Mouse (Mus musculus): ENCODE data around the gene Syt13.
A peak's percentile ranks its signal among the peaks of the same experiment; 100 is the strongest.

The Syt13 gene

DNA sequence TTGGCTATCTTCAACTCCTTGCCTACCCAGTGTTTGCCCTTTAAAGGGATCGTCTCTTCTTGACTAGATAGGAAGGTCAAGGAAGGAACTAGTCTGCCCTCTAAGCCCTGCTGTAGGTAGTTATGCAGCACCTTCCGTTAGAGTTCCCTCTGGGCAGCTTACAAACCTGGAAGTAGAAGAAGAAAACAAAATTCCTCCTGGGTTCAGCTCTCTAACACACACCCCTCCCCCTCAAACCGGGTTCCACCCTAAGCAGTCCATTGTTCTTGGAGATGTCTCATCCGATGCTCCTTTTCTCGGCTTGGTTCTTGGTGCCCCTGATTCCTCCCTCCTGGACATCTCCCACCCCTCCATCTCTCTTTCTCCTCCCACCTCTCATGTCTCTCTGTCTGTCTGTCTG, 14.8 kb downstream of the Syt13 start:
- DNase-seq: no peak

DNA sequence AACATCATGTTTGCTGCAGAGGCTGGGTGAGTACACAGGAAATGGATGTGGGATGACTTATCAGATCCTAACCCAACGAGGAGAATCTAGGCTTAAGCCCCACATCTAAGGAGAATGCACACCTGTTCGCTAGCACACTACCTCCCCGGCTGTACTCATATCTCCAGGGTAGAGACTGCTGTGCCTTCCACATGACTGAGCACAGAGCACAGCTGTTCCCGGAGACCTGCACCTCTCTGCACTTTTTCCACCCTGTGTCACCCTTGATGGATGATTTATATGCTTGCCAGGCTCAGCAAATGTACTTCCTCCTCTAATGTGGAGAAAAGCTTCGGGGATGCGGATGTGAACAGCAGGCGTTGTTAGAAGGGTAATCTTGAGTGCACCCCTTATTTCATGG, 16.2 kb downstream of the Syt13 start:
- no peak for DNase-seq

- DNase-seq: no peak
Measured at GRCm38 (mm10) chr2:92933379-92933778, 18.5 kb downstream of the Syt13 start.

- DNase-seq: peak; percentile 72
Measured at GRCm38 (mm10) chr2:92934312-92934982, 19.5 kb downstream of the Syt13 start.

DNA sequence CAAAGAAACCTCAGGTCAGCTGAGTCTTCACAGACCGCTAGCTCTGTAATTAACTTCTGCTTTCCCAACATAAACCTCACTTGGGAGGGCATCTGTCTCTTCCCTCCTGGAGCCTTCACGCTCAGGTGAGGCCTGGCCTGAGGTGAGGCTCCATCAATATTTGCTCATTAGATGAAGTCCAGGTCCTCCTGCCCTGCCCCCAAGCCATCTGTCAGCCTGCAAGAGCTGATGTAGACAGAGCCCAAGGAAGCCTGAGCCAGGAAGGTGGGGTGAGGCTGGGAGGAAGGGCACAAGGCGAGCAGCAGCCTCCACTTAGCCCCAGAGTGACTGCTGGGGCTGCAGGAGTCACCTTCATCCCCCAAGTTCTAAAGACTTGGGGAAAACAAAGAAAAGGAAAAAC, 20.6 kb downstream of the Syt13 start:
- peak; percentile 94 for DNase-seq

DNA sequence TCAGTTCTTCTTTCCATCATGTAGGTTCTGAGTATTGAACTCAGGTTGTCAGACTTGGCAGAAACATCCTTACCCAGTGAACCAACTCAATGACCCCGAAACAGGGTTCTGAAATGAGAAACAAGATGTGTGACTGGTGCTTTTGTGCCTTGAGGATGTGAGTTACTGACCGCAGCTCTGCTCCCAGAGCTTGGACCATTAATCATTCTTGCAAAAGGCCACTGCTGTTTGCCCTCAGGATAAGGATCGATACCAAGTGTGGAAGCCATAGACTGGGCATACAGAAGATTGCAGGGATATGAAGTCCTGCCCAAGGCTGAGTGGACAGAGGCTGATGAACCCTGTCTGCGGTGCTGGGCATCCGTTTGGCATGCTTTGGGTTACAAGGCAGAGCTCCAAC, 23.2 kb downstream of the Syt13 start:
- DNase-seq: no peak

GRCm38 (mm10) chr2:92938827-92939226, 23.9 kb downstream of the Syt13 start:
- no peak for DNase-seq

GRCm38 (mm10) chr2:92940963-92941362, 26.1 kb downstream of the Syt13 start:
- DNase-seq: no peak

DNA sequence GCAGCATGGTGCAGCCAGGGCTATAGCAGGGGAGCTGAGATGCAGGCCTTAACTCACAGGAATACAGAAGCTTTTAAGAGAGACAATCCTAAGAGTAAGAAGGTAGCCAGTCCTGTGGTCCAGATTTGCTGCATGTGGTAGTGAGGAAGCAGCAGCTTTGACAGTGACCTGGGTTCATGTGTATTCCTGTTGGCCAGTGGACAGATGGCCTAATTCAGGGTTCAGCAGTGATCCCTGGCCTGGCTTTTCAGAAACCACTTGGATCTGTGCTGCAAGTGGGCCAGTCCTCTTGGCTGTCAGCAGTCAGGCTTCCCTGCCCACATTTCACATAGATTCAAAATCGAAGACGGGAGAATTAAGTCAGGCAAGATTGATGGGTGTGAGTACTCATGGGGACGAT, 26.6 kb downstream of the Syt13 start:
- peak; percentile 64 for DNase-seq

DNA sequence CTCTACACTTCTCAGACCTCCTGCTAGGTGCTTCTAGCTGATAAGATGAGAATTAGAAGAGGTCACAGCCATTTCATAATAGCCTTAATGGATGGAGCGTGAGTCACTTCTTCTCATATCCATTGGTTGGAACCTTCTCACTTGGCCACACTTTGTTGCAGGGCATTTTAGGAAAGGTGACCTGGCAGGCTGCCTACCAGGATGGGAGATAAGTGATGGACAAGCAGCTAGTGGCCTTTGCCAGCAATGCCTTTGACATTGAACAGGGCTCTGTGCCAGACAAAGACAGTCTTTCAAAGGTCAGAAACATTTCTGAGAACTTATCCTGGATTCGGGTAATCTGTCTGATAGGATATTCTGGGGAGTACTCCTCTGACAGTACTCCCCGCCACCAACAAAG, 28.5 kb downstream of the Syt13 start:
- DNase-seq: no peak

- DNase-seq: no peak
Measured at GRCm38 (mm10) chr2:92944356-92944755, 29.5 kb downstream of the Syt13 start.

DNA sequence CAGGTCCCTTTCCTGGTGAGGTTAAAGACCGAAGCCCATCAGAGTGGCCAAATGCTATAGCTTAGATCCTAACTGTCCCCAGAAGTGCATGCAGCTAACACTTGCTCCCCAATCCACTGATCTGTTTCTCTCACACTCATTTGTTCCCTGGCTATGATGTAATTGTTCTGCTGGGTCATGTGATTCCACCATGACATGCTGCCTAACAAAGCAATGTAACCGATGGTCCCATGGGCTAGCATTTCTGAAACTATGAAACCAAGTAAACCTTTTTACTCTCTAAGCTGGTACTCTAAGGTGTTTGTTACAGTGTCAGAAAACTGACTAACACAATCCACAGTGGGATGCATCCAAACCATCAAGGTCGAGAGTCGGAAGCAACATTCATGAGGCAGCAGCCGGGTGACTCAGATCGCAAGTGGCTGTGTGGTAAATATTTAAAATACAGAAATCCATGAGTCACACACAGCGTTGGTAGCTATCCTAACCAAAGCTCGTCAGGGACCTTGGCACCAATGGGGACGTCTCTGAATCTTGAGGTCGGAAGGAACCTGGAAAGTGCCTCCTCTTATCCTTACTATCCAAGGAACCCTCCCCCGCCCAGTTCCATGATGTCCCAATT, 30.3 kb downstream of the Syt13 start:
- no peak for DNase-seq

- no peak for DNase-seq
Measured at GRCm38 (mm10) chr2:92945824-92946598, 31.1 kb downstream of the Syt13 start.

GRCm38 (mm10) chr2:92947981-92948698, 33.2 kb downstream of the Syt13 start:
- peak; percentile 37 for DNase-seq

DNA sequence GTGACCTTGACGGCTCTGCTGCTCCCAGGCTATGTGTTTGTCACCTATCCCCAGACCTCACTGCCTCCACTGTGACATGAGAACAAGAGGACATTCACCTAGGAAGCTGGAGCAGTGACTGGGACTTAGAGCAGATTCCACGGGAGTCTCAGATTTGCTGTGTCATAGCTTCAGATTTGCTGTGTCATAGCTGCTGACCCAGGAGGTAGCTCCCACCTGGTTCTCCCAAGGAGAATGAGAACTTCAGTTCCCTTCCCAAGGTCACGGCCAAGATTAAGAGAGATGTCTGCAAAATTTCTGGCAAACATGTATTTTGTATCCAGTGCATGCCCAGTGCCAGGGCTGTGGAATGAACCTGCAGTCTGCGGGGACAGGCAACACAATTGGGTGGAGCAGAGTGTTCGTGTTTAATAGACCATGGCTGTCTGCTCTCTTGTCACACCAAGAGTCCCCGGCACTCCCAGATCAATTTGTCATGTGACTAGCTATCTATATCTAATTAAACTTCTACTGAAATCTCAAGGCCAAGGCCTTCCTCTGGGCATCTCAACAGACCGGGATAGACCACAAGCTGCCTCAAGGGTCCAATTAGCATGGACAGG, 33.9 kb downstream of the Syt13 start:
- peak; percentile 15 for DNase-seq

DNA sequence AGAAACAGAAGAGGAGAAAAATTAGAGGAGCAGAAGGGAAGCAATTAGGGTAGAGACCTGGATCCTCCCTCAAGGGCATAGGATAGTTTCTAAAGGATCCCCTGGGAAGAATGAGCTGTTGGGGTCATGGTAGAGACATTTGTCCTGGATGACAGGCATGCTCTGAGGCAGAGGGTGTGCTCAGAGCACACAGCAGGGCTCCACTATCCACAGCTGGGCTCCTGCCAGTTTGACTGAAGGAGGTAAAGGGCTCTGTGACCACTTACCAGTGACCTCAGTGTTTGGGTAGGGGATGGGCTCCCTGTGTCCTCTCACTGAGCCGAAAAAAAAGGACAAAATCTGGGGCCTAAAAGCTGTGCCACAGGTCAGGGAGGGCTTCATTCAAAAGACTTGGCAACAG, 34.6 kb downstream of the Syt13 start:
- DNase-seq: peak; percentile 31

- peak; percentile 84 for DNase-seq
Measured at GRCm38 (mm10) chr2:92953450-92953849, 38.6 kb downstream of the Syt13 start.

- peak; percentile 85 for DNase-seq
Measured at GRCm38 (mm10) chr2:92954404-92955114, 39.7 kb downstream of the Syt13 start.

DNA sequence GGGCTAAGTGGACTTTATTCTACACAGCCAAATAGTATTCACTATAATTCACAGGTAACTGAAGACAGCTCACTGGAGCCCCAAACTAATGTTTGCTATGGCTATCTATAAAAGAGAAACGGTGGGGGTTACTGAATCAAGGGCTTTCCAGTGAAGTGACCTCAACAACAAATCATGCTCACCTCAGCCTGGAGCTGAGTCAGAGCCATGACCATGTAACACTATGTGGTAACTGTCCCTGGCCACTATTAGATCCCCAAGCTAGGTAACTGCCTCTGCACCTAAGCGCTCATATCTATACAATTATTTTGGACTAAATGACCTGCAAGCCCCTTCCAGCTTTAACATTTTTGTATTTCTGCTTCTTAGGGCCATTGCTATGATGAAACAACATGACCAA, 42.0 kb downstream of the Syt13 start:
- no peak for DNase-seq

GRCm38 (mm10) chr2:92958640-92959039, 43.7 kb downstream of the Syt13 start:
- no peak for DNase-seq

DNA sequence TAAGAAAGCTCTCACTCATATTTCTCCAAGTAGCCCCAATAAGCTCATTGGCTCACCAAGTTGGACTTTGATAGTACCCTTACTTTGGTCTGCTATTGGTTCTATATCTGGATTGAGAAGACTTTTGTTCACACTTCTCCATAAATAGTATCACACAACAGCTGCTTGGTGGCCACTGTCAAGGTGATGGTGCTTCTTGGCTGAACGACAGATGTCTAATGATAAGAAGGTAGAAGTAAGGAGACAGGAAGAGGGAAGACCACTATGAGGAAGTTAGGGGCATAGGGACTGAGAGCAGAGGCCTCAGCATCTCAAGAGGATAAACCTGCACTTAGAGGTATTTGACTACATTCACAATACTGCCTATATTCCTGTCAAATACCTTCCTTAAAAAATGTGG, 49.4 kb downstream of the Syt13 start:
- no peak for DNase-seq

DNA sequence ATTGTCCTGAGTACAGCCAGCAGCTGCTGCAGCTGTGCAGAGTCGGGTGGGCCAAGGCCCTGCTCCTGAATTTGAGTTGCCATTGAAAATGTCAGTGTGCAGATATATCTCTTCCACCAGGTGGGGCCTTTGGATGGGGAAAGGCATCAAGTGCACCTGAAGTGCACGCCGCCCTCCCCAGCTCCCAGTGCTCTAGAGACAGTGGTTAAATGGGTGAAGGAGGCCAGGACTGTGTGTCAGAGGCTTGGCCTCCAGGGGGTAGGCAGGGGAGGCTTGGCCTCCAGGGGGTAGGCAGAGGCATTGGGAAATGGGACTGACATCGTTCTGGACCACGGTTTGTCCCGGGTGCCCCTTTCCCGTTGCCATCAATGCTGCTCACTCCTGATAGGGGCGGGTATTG, 51.4 kb downstream of the Syt13 start:
- no peak for DNase-seq

All from cerebellum, adult 11-12 months (tissue).